Mouse (Mus musculus) CD8-positive naive resting alpha-beta T cell, adult 2 months (primary cell): ENCODE data around the gene C2cd5.
A peak's percentile ranks its signal among the peaks of the same experiment; 100 is the strongest.
"Not testable (repeated sequence)": the region's sequence is repeated elsewhere in the genome, so short reads cannot be mapped to it uniquely, and the experiment has no call there.

Source experiments
- DNase-seq, 2 experiments: peaks; one replicate each; pipeline ENCODE4 v3.0.0; 2022; ENCODE audit warnings: low read depth in 2 of 2, low spot score in 2 of 2

C2cd5 gene

GRCm38 (mm10) chr6:143099681-143100382, at the start of gene C2cd5:
C2cd5 (minus strand) TSS chr6:143100141.
- DNase-seq = peak; percentile 97

DNA sequence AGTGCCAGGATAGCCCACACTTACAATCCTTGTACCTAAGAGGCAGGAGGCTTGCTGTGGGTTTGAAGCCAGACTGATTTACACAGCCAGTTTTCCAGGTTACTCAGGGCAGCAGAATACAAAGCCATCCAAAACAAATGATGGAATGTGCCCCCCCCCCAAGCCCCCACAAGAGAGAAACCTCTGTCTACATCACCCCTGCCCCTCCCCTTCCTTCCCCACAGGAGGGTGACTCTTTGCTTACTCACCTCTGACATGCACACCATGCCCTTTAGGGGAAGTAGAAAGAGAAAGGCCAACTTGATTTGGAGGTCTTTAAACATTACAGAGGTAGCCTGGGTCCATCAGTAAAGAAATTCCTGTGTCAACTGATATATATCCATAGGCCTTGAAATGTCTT, 48.9 kb upstream of the C2cd5 start:
- DNase-seq = no peak

DNA sequence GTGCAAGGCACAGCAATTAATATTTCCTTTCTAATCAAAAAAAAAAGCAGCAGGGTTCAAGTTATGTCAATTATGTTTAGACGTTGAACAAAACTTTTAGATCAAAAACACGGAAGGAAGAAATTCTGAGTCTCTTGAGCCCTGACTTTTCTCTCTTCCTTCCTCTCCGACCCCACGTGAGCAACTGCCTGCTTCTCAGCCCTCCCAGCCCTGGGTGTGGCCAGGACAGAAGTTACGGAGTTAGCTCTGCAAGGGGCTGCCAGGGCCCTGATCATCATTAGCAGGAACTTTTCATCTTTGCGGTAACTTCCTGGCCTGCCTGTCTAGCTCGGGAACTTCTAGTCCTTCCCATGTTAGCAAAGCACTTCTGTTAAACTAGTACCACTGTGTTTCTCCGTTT, 46.8 kb upstream of the C2cd5 start:
- DNase-seq = peak; percentile 14 to 32

DNA sequence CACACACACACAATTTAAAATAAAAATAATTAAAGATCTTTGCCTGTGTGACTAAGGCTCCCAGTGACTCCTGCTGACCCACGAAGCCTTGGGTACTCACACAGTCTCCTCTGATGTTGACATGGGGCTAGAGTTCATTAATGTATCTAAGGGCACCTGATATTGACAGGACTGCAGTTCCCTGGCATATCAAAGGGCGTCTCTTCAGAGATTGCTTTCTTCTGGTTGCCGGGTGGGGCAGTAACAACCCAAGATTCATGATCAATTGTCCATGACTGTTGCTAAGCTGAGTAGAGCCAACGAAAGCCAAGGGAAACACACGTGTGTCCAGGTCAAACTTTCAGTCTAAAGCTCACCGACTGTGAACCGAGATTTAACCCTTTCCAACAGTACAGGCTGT, 45.1 kb upstream of the C2cd5 start:
- DNase-seq = no peak

DNA sequence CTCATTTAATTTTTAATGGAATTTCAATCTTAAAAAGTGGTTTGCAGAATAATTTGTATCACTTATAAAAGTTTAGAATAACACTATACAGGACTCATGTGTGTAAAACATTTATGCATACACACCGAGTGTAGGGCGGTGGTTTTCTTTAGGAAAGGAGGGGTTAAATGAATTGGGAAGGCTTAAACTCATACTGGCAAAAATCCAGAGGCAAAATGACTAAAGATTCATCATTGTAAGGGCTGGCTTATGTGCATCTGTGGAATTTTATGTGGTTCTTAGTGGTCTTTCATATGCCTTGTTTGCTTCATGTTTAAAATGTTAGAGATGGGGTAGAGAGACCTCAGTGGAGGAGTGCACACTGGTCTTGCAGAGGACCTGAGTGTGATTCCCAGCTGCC, 44.6 kb upstream of the C2cd5 start:
- DNase-seq = no peak

DNA sequence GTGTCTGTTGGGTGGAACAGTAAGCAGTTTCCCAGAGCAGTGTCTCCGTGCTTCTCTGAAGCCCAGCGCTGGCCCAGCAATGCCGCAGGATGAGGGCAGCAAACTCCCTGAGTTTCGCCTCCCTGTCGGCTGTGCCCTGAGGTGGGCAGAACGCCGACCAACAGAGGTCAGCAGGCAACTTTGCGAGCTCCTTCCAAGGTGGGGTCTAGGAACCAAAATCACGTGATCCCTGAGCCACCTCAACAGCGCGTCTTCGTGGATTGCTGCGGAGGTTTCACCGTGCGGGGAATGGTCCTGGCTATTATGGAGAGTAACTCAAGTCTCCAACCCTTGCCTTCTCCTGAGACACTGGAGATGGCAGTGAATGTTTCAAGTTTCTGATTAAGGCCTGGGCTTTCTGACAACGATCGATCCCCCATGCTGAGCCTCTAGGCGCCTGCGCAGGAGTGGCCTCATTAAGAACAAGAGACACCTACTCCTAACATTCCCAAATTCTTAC, 43.9 kb upstream of the C2cd5 start:
- DNase-seq = no peak

- no peak for DNase-seq
These were observed 43.4 kb upstream of the C2cd5 start for GRCm38 (mm10) chr6:143143321-143143720.

GRCm38 (mm10) chr6:143142861-143143260, 42.9 kb upstream of the C2cd5 start:
- no peak for DNase-seq

GRCm38 (mm10) chr6:143141624-143142592, 42.0 kb upstream of the C2cd5 start:
- not testable (repeated sequence) for DNase-seq

DNA sequence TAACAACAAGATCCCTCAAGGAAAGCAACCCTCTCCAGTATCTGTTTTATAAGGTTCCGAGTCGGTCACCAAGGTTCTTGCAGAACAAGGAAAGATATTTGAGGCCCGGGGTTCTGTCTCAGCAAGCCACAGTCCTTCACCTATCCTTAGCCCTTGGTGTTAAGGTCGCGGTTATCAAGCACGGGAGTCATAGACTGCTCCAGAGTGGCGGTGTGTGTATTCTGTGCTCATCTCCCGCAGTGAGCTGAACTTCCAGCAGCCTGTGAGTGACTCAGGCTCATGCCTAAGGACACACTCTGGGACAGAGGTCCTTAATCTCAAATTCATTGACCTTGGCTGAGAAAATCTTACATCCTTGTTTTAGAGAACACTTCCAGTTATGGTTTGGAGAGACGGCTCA, 40.9 kb upstream of the C2cd5 start:
- DNase-seq = no peak

GRCm38 (mm10) chr6:143139417-143139816, 39.5 kb upstream of the C2cd5 start:
- DNase-seq = no peak

- DNase-seq = no peak
These were observed 37.4 kb upstream of the C2cd5 start for GRCm38 (mm10) chr6:143137341-143137740.

- no peak for DNase-seq
These were observed 36.7 kb upstream of the C2cd5 start for GRCm38 (mm10) chr6:143136688-143137087.

- no peak for DNase-seq
These were observed 35.2 kb upstream of the C2cd5 start for GRCm38 (mm10) chr6:143135097-143135496.

DNA sequence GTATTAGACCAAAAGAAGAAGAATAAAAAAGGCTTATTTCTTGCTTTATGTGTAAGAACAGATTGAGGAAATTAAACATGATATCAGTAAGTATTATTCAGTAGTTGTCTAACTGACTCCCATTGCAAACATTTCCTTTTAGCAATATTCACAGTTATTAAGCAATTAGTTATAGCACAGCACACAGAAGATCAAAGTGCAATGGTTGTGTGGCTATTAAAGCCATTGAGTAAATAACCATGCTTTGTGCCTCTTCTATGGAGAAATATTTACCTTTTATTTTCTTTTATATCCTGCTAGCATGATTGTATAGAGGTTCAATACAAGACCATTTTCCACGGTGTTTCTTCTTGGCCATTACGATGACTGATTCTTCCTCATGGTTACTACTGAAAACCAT, 33.2 kb upstream of the C2cd5 start:
- no peak for DNase-seq

- DNase-seq = no peak
These were observed 32.1 kb upstream of the C2cd5 start for GRCm38 (mm10) chr6:143131895-143132652.

- DNase-seq = no peak
These were observed 30.5 kb upstream of the C2cd5 start for GRCm38 (mm10) chr6:143130411-143130810.

DNA sequence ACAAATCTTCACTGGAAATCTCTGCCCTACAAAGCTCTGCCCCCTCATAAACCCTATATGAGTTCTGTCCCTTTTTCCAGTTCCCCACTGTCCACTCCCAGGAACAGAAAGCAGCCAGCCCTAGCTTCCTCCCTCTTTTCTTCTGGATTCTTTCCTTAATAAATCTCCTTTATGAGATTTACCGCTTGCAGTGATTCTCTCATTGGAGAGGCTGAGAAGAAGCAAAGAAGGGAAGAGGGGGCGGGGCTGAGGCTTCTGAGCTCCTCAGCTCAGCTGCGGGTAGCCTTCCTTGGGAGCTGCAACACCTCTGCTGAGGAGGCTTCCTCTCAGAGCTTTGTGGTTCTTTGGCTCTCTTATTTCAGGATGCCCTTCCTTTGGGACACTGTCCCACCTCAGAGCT, 30.0 kb upstream of the C2cd5 start:
- DNase-seq = no peak

GRCm38 (mm10) chr6:143129466-143129865, 29.5 kb upstream of the C2cd5 start:
- no peak for DNase-seq

GRCm38 (mm10) chr6:143125721-143126120, 25.8 kb upstream of the C2cd5 start:
- no peak for DNase-seq

- DNase-seq = no peak
These were observed 19.4 kb upstream of the C2cd5 start for GRCm38 (mm10) chr6:143119325-143119724.
